Mouse (Mus musculus) myocyte (in vitro differentiated cells): ENCODE measurements around the gene Kansl1l. TPM values are rescaled to one million over a fixed set of nuclear protein-coding genes. Genes with fewer than 3 reads are reported as not detected.

Source experiments
- H3K27me3 ChIP-seq: one replicate; pipeline ENCODE4 v1.6.1; 2011; ENCODE audit not compliant: control insufficient read depth, insufficient read depth, insufficient read length
- H3K36me3 ChIP-seq: one replicate; pipeline ENCODE4 v1.6.1; 2011; ENCODE audit not compliant: control insufficient read depth, insufficient read depth
- H3K4me2 ChIP-seq: one replicate; pipeline ENCODE4 v1.6.1; 2011; ENCODE audit warnings: low read depth, control low read depth
- H3K4me3 ChIP-seq: one replicate; pipeline ENCODE4 v1.5.1; 2011; ENCODE audit warnings: mild to moderate bottlenecking, control low read depth, moderate library complexity
- H3K79me2 ChIP-seq: one replicate; pipeline ENCODE4 v1.6.1; 2011; ENCODE audit not compliant: control insufficient read depth, insufficient read depth
- H3ac ChIP-seq: one replicate; pipeline ENCODE4 v1.6.1; 2011; ENCODE audit not compliant: control insufficient read depth, insufficient read length
- CEBPB ChIP-seq: IDR thresholded peaks from 2 replicates; pipeline ENCODE4 v1.6.1; 2011; ENCODE audit warnings: mild to moderate bottlenecking, moderate library complexity; ENCODE audit not compliant: poor library complexity, insufficient read depth, severe bottlenecking
- E2F4 ChIP-seq: IDR thresholded peaks from one replicate; pipeline ENCODE4 v1.6.1; 2011; ENCODE audit warnings: mild to moderate bottlenecking, control low read depth, moderate library complexity; ENCODE audit not compliant: insufficient read depth
- MAX ChIP-seq: IDR thresholded peaks from one replicate; pipeline ENCODE4 v1.6.1; 2011; ENCODE audit warnings: low read depth, mild to moderate bottlenecking, control low read depth
- MYOD1 ChIP-seq, 3 experiments: IDR thresholded peaks; one replicate each; pipeline ENCODE4 v1.6.1; 2011; ENCODE audit warnings: control low read depth in 2 of 3, low read depth in 2 of 3, mild to moderate bottlenecking in 2 of 3, moderate library complexity in 1 of 3; ENCODE audit not compliant: insufficient read length in 2 of 3, control insufficient read depth in 1 of 3
- MYOG ChIP-seq, 3 experiments: IDR thresholded peaks; one replicate each; pipeline ENCODE4 v1.6.1; 2011; ENCODE audit warnings: control low read depth in 2 of 3, low read depth in 2 of 3, mild to moderate bottlenecking in 2 of 3; ENCODE audit not compliant: insufficient read length in 2 of 3, control insufficient read depth in 1 of 3, insufficient read depth in 1 of 3
- POLR2A ChIP-seq: IDR thresholded peaks from one replicate; pipeline ENCODE4 v1.6.1; 2011; ENCODE audit warnings: low read depth, mild to moderate bottlenecking, control low read depth, moderate library complexity; ENCODE audit not compliant: insufficient read length
- POLR2AphosphoS2 ChIP-seq: IDR thresholded peaks from one replicate; pipeline ENCODE4 v1.6.1; 2011; ENCODE audit warnings: low read depth, control low read depth; ENCODE audit not compliant: insufficient read length
- REST ChIP-seq: IDR thresholded peaks from one replicate; pipeline ENCODE4 v1.6.1; 2011; ENCODE audit warnings: mild to moderate bottlenecking, control low read depth, moderate library complexity; ENCODE audit not compliant: insufficient read depth, insufficient read length
- SRF ChIP-seq: IDR thresholded peaks from one replicate; pipeline ENCODE4 v1.6.1; 2011; ENCODE audit warnings: low read depth; ENCODE audit not compliant: control insufficient read depth, insufficient read length
- TCF12 ChIP-seq: IDR thresholded peaks from one replicate; pipeline ENCODE4 v1.6.1; 2011; ENCODE audit warnings: mild to moderate bottlenecking, control low read depth; ENCODE audit not compliant: poor library complexity, insufficient read depth, severe bottlenecking
- TCF3 ChIP-seq: IDR thresholded peaks from one replicate; pipeline ENCODE4 v1.6.1; 2011; ENCODE audit warnings: low read depth, control low read depth; ENCODE audit not compliant: insufficient read length
- USF1 ChIP-seq: IDR thresholded peaks from one replicate; pipeline ENCODE4 v1.6.1; 2011; ENCODE audit warnings: low read depth, mild to moderate bottlenecking, control low read depth, moderate library complexity
- polyA plus RNA-seq: library from polyadenylated mRNA; unstranded; fragments of >200 nt; fragmentation: generic; extraction: Trizol; gene quantifications from one replicate; pipeline ENCODE4 v1.2.1, GENCODE M21; 2012; ENCODE audit warnings: missing spikeins

Gene Kansl1l
- polyA plus RNA-seq, 1 experiment, result 4.4 TPM

DNA sequence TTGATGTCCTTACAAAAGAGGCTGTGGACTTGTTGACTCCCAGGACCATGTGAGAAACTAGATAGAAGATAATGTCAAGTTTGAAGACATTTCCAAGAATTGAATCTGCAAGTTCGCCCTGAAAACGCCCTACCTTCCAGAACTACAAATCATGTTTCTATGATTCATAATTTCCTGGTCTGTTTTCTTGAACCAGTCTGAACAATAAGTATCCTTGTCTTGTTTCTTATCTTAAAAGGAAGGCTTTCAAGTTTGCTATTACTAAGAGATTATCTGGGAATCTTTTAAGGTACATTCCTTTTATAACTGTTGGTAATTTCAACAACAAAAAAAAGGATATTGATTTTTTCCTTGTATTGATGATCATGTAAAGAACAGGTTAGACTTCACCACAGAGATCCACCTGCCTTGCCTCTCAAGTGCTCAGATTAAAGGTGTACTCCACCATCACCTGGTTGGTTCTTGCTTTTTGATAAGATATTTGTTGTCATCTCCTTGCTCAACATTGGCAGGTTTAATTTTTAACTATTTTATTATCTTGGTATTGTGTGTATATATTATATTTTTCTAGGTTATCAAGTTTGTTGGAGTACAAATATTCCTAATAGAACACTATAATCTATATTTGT is 24.4 kb downstream of the Kansl1l start:
- Histone ChIP-seq H3ac (no peak overlapping the region), H3K27me3 (no peaks in the 10 kb centered on the region), H3K79me2 (peaks cover 10% of the 10 kb centered on the region), H3K4me3 (no peak overlapping the region), H3K4me2 (no peak overlapping the region), H3K36me3 (peaks cover 4% of the 10 kb centered on the region)
- TF ChIP-seq E2F4 (no peak), MYOG (IDR thresholded peaks at IDR 0.05; ENCODE audit: control insufficient read depth in 1 of 3, insufficient read depth in 1 of 3, insufficient read length in 2 of 3, low read depth in 2 of 3) (no peak), POLR2AphosphoS2 (no peak), TCF3 (no peak), POLR2A (no peak), MAX (no peak), SRF (no peak), CEBPB (no peak), TCF12 (no peak), USF1 (no peak), REST (no peak), MYOD1 (IDR thresholded peaks at IDR 0.05; ENCODE audit: control insufficient read depth in 1 of 3, insufficient read length in 2 of 3, low read depth in 2 of 3) (no peak)

DNA sequence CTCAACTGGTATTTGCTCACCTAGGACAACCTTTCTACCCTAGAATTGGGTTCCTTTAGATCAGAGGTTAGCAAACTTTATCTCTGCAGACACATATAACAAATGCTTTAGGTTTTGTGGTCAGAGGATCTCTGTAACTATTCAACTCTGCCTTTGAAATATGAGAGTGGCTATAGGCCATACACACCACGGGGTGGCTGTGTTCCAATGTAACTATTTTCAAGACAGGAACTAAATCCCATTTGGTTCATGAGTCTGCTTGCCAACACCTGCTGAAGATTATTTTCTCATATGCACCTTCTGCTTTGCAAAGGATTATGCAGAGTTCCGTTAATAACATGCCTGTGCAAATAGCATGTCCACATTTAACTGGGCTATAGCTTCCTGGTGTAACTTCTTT is 35.1 kb downstream of the Kansl1l start:
- no peak overlapping the region for H3K4me3 ChIP-seq
- H3K4me2 ChIP-seq, result no peak overlapping the region

DNA sequence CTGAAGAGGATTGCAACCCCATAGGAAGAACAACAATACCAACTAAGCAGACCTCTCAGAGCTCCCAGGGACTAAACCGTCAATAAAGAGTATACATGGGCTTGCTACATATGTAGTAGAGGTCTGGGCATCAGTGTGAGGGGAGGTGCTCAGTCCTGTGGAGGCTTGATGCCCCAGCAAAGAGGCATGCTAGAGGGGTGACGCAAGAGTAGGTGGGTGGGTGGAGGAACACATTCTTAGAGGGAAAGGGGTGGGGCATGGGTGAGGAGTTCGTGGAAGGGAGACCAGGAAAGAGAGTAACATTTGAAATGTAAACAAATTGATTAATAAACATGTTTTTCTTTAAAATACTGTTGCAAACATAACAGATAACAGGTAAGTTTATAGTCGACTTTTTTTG is 36.3 kb downstream of the Kansl1l start:
- Histone ChIP-seq H3K36me3 (no peaks in the 10 kb centered on the region), H3K4me2 (no peak overlapping the region), H3K79me2 (no peaks in the 10 kb centered on the region), H3ac (no peak overlapping the region), H3K4me3 (no peak overlapping the region), H3K27me3 (no peaks in the 10 kb centered on the region)
- TF ChIP-seq USF1 (no peak), REST (no peak), MYOG (IDR thresholded peaks at IDR 0.05; ENCODE audit: control insufficient read depth in 1 of 3, insufficient read depth in 1 of 3, insufficient read length in 2 of 3, low read depth in 2 of 3) (no peak), CEBPB (no peak), MAX (no peak), POLR2A (no peak), MYOD1 (IDR thresholded peaks at IDR 0.05; ENCODE audit: control insufficient read depth in 1 of 3, insufficient read length in 2 of 3, low read depth in 2 of 3) (peak in 1 of 3 experiments; percentile 10), E2F4 (no peak)

More for the DNA sequence above, 35.1 kb downstream of the Kansl1l start:
- no peak overlapping the region for H3ac ChIP-seq
- no peaks in the 10 kb centered on the region for H3K27me3 ChIP-seq
- TF ChIP-seq MYOD1 (IDR thresholded peaks at IDR 0.05; ENCODE audit: control insufficient read depth in 1 of 3, insufficient read length in 2 of 3, low read depth in 2 of 3) (peak in 1 of 3 experiments; percentile 23), POLR2AphosphoS2 (no peak), CEBPB (no peak), E2F4 (no peak), TCF12 (no peak)
- no peaks in the 10 kb centered on the region for H3K79me2 ChIP-seq
- H3K36me3 ChIP-seq, result peaks cover 5% of the 10 kb centered on the region

DNA sequence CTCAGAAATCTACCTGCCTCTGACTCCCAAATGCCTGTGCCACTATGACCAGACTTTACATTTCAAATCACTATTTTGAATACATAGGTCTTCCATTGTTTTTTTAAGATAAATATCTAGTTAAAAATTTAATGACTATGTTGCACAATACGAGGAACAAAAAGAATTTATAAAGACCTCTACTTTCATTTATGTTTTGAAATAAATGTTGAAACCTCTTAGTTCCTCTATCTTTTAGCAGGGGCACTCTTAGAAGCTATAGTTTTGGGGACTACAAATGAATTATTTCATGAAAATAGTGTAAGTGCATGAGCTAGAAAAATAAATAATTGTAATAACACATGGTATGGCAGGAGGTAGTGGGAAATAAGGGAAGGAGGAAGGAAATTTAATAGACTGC is 38.6 kb downstream of the Kansl1l start:
- Histone ChIP-seq H3K36me3 (no peaks in the 10 kb centered on the region), H3K27me3 (no peaks in the 10 kb centered on the region), H3K4me2 (no peak overlapping the region), H3K79me2 (peaks cover 8% of the 10 kb centered on the region), H3ac (no peak overlapping the region), H3K4me3 (no peak overlapping the region)
- no peak for TF ChIP-seq MYOD1 (IDR thresholded peaks at IDR 0.05; ENCODE audit: control insufficient read depth in 1 of 3, insufficient read length in 2 of 3, low read depth in 2 of 3)
- no peak for TF ChIP-seq MYOG (IDR thresholded peaks at IDR 0.05; ENCODE audit: control insufficient read depth in 1 of 3, insufficient read depth in 1 of 3, insufficient read length in 2 of 3, low read depth in 2 of 3)
- TF ChIP-seq POLR2A, result no peak
- TF ChIP-seq TCF12, result no peak
- no peak for TF ChIP-seq CEBPB
- no peak for TF ChIP-seq E2F4
- no peak for TF ChIP-seq SRF
- no peak for TF ChIP-seq POLR2AphosphoS2
- TF ChIP-seq REST, result no peak

DNA sequence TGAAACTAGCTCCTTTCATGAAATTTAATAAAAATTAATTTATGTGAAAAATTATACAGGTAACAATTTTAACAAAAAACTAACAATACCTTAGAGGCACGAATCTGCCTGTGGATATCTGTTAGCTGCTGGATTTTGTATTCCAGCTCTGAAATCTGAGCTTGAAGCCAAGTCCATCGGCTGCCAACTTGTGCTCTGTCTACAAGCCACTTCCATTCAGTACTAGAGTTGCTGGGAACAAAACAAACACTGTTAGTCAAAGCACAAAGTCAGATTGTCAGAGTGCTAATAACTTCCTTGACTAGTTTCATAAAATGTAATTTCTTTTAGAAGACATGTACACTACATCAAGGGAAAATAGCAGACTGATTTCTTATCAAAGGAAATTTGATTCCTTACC is 39.5 kb downstream of the Kansl1l start:
- Histone ChIP-seq H3K4me3 (no peak overlapping the region), H3K4me2 (no peak overlapping the region), H3K79me2 (peaks cover 8% of the 10 kb centered on the region), H3K36me3 (peaks cover 7% of the 10 kb centered on the region), H3ac (no peak overlapping the region), H3K27me3 (no peaks in the 10 kb centered on the region)
- TF ChIP-seq E2F4, result no peak
